Mouse (Mus musculus) forebrain, embryonic 16.5 days (tissue): ENCODE data around the gene Cpt1b. TPM values are rescaled to one million over a fixed set of nuclear protein-coding genes. Genes with fewer than 3 reads are reported as not detected.

ENCODE experiments used
- ATAC-seq: fragments of 200-750 bp; cut with Nextera tagmentation; 2 replicates; pipeline ENCODE4 v1.8.0; 2017; ENCODE audit warnings: mild to moderate bottlenecking, moderate library complexity
- H3K27ac ChIP-seq: fragments of 300-500 bp; sonication (generic); 2 replicates; pipeline ENCODE4 v1.5.1; 2014; ENCODE audit warnings: low read length, control low read depth
- H3K27me3 ChIP-seq: fragments of 300-500 bp; sonication (generic); replicated peaks from 2 replicates; pipeline ENCODE4 v1.6.1; 2014; ENCODE audit warnings: low read length; ENCODE audit not compliant: control insufficient read depth, insufficient read depth
- H3K36me3 ChIP-seq: fragments of 300-500 bp; sonication (generic); 2 replicates; pipeline ENCODE4 v1.6.1; 2014; ENCODE audit not compliant: control insufficient read depth, insufficient read depth
- H3K4me1 ChIP-seq: fragments of 300-500 bp; sonication (generic); replicated peaks from 2 replicates; pipeline ENCODE4 v1.6.1; 2014; ENCODE audit warnings: low read length; ENCODE audit not compliant: control insufficient read depth, insufficient read depth
- H3K4me2 ChIP-seq: fragments of 300-500 bp; sonication (generic); 2 replicates; pipeline ENCODE4 v1.6.1; 2014; ENCODE audit warnings: mild to moderate bottlenecking, low read length, control low read depth
- H3K4me3 ChIP-seq: fragments of 300-500 bp; sonication (generic); replicated peaks from 2 replicates; pipeline ENCODE4 v1.5.1; 2014; ENCODE audit warnings: mild to moderate bottlenecking, low read length, control low read depth
- H3K9ac ChIP-seq: fragments of 300-500 bp; sonication (generic); replicated peaks from 2 replicates; pipeline ENCODE4 v1.6.1; 2014; ENCODE audit warnings: low read depth, low read length, control low read depth
- H3K9me3 ChIP-seq: fragments of 300-500 bp; sonication (generic); 2 replicates; pipeline ENCODE4 v1.6.1; 2016; ENCODE audit warnings: low read length; ENCODE audit not compliant: control insufficient read depth
- WGBS: fragments of 180-500 bp; shearing (Covaris S2); extraction: QIAGEN DNeasy Blood & Tissue Kit; methylation state at CpG from one replicate; pipeline ENCODE4 v1.1.7; 2014; 5-methylcytosine and 5-hydroxymethylcytosine counted together
- polyA plus RNA-seq: library from polyadenylated mRNA; unstranded; fragments of >200 nt; fragmentation: Nextera tagmentation; extraction: Ambion mirVana; gene quantifications from 2 replicates; pipeline ENCODE4 v1.2.1, GENCODE M21; 2015

Gene Cpt1b
- polyA plus RNA-seq, 1 experiment from 2014 or later: 1.8 TPM

DNA sequence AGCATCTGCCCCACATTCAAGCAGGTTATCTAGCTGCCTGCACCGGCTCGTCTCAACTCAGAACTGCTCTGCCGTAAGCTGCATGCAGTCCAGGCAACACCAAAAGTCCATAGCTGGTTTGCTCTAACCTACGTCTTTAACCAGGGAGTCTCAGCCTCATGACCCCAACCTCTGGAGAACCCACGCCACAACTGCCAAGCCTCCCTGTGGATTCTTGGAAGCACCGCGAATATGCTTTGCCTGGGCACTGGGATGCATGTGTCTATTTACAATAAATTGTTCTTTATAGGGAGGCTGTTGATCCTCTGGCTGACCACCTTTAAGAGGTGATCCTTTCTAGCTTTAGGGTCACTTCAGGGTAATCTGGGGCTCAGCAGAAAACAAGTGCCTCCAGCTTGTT, 53.1 kb downstream of the Cpt1b start:
- no peak overlapping the region for H3K9ac ChIP-seq
- peak overlapping the region; percentile 89 for H3K4me3 ChIP-seq
- WGBS: 83% methylated on average over 7 of the region's 7 CpGs
- H3K4me2 ChIP-seq: peak overlapping the region; percentile 75
- peaks cover 15% of the 10 kb centered on the region for H3K27me3 ChIP-seq
- ATAC-seq: no peak
- no peaks in the 10 kb centered on the region for H3K9me3 ChIP-seq
- peaks cover 36% of the 10 kb centered on the region for H3K36me3 ChIP-seq
- H3K4me1 ChIP-seq: peaks cover 14% of the 10 kb centered on the region
- no peak overlapping the region for H3K27ac ChIP-seq

DNA sequence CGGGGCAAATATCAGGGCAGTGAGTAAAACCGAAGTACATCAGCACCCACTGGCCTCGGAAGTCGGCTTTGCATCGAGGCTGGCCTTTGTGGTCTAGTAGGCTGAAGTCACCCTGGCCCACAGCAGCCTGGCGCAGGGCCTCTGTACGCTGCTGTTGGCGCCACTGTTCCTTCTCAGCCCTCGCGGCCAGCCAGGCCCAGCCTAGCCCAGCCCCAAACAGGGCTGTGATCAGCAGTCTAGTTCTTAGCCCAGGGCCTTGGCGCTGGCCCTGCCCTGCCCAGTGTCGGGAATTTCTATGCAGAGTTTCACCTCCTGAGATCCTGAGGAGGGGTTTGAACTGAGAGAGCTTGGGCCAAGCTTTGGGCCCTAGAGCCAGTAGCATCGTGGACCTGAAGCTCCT, 53.6 kb downstream of the Cpt1b start:
- 89% methylated on average over 13 of the region's 13 CpGs for WGBS

More for the DNA sequence above, 53.6 kb downstream of the Cpt1b start:
- no peak overlapping the region for H3K27ac ChIP-seq
- ATAC-seq: no peak
- peaks cover 36% of the 10 kb centered on the region for H3K36me3 ChIP-seq
- no peaks in the 10 kb centered on the region for H3K9me3 ChIP-seq
- no peak overlapping the region for H3K4me3 ChIP-seq
- H3K4me2 ChIP-seq: no peak overlapping the region
- H3K4me1 ChIP-seq: peaks cover 14% of the 10 kb centered on the region
- H3K9ac ChIP-seq: no peak overlapping the region
- H3K27me3 ChIP-seq: peaks cover 10% of the 10 kb centered on the region

Other genes starting within 250 kb of the Cpt1b start
- gene Plxnb2, start 245.1 kb downstream of the Cpt1b start, polyA plus RNA-seq: 112 and 126 TPM in 2 replicates
- 60.7 and 83.2 TPM in 2 replicates for gene Dennd6b, start 229.4 kb downstream of the Cpt1b start, polyA plus RNA-seq
- 77.8 and 90.8 TPM in 2 replicates for gene Ppp6r2, start 214.3 kb downstream of the Cpt1b start, polyA plus RNA-seq
- gene Sbf1, start 110.6 kb downstream of the Cpt1b start, polyA plus RNA-seq: 81.8 and 97.2 TPM in 2 replicates
- not detected in 2 replicates for gene Adm2, start 103.1 kb downstream of the Cpt1b start, polyA plus RNA-seq
- gene Miox, start 91.5 kb downstream of the Cpt1b start, polyA plus RNA-seq: not detected in 2 replicates
- 29.5 and 32.3 TPM in 2 replicates for gene Lmf2, start 70.2 kb downstream of the Cpt1b start, polyA plus RNA-seq
- gene Ncaph2, start 70.1 kb downstream of the Cpt1b start, polyA plus RNA-seq: 138 and 140 TPM in 2 replicates
- gene Sco2, start 52.0 kb downstream of the Cpt1b start, polyA plus RNA-seq: 10.1 and 14.1 TPM in 2 replicates
- 1.7 and 2.6 TPM in 2 replicates for gene Tymp, start 48.8 kb downstream of the Cpt1b start, polyA plus RNA-seq
- 1.9 and 3.3 TPM in 2 replicates for gene Odf3b, start 46.6 kb downstream of the Cpt1b start, polyA plus RNA-seq
- gene Klhdc7b, start 40.9 kb downstream of the Cpt1b start, polyA plus RNA-seq: not detected in 2 replicates
- gene Syce3, start 15.4 kb downstream of the Cpt1b start, polyA plus RNA-seq: not detected in 2 replicates
- gene C730034F03Rik, start 3.7 kb upstream of the Cpt1b start, polyA plus RNA-seq: 5.2 and 7.0 TPM in 2 replicates
- not detected in 2 replicates for gene Gm44502, start 3.8 kb upstream of the Cpt1b start, polyA plus RNA-seq
- 77.7 and 79.3 TPM in 2 replicates for gene Chkb, start 4.0 kb upstream of the Cpt1b start, polyA plus RNA-seq
- gene Mapk8ip2, start 28.1 kb upstream of the Cpt1b start, polyA plus RNA-seq: 74.5 and 81.9 TPM in 2 replicates
- 23.9 and 27.9 TPM in 2 replicates for gene Arsa, start 51.6 kb upstream of the Cpt1b start, polyA plus RNA-seq
- 9.3 and 14.1 TPM in 2 replicates for gene Shank3, start 73.8 kb upstream of the Cpt1b start, polyA plus RNA-seq
- 0.92 and 2.3 TPM in 2 replicates for gene Acr, start 142.5 kb upstream of the Cpt1b start, polyA plus RNA-seq
- gene Rabl2, start 166.1 kb upstream of the Cpt1b start, polyA plus RNA-seq: 53.6 and 64.4 TPM in 2 replicates